Comparison of ENCODE assay signal across 11 mouse cellular contexts in genomic region chr10:82910198-82910597, GRCm38 (mm10). TPM values are rescaled to one million over a fixed set of nuclear protein-coding genes. Genes with fewer than 3 reads are reported as not detected.
DNase-seq lines count a peak whose midpoint lies in the region; ATAC-seq and TF ChIP-seq lines count a peak whose summit lies in the region.
"Had no signal": no experiment of that assay in that cellular context is flagged by ENCODE, and none has a peak within 500 bp of the region (broad histone marks: within the 10 kb centered on the region; RNA-seq: fewer than 3 reads in every experiment).

No protein-coding gene starts in this region.

- H3K4me3 ChIP-seq in liver, adult 2 months (ENCODE audit: insufficient read depth, low read depth, low read length): no peak overlapping the region
- H3K4me3 ChIP-seq in liver, embryonic 12.5 days: no peak overlapping the region
- H3K4me3 ChIP-seq in MEL (ENCODE audit: control insufficient read depth in 1 of 2, insufficient read depth in 1 of 2, low read depth in 2 of 2, low read length in 2 of 2): no peak overlapping the region
- H3K4me3 ChIP-seq in hindbrain, embryonic 14.5 days (replicated peaks; ENCODE audit: low read length): no peak overlapping the region
- H3K4me3 ChIP-seq: heart, embryonic 15.5 days had no signal

- TF ChIP-seq EP300 in MEL (IDR thresholded peaks at IDR 0.05; ENCODE audit: low read depth in 1 of 2, low read length in 2 of 2): no peak

- DNase-seq in CD4-positive, CD25-positive, alpha-beta regulatory T cell, adult 2 months (ENCODE audit: low read depth, low spot score): peak; percentile 65
- no peak for DNase-seq in liver, adult 2 months (ENCODE audit: extremely low read depth, low read depth, low spot score)
- DNase-seq in MEL (ENCODE audit: low read depth, low spot score): peak; percentile 35
- peak; percentile 17 to 28 for DNase-seq in kidney, postnatal 4 days
- no peak for DNase-seq in hindbrain, embryonic 14.5 days (ENCODE audit: low spot score)
- no peak for DNase-seq in left cerebral cortex, postnatal 10 days (ENCODE audit: extremely low spot score in 1 of 2, low spot score in 2 of 2)
- DNase-seq: cerebellum, adult 11 months had no signal

- intact Hi-C loops in left cerebral cortex, postnatal 10 days (cut with DNase I): loop anchor here (5.0 to 10.0 kb wide), 3 partner anchors 185 to 385 kb away; no protein-coding TSS in a partner anchor

- H3K79me2 ChIP-seq in liver, adult 2 months (ENCODE audit: control insufficient read depth, insufficient read depth, low read length): no peaks in the 10 kb centered on the region
- H3K79me2 ChIP-seq in MEL (ENCODE audit: control insufficient read depth, insufficient read depth, low read length, poor library complexity): no peaks in the 10 kb centered on the region

- no peaks in the 10 kb centered on the region for H3K36me3 ChIP-seq in liver, adult 2 months (ENCODE audit: control insufficient read depth, insufficient read depth, low read length)
- H3K36me3 ChIP-seq in liver, embryonic 12.5 days: no peaks in the 10 kb centered on the region
- H3K36me3 ChIP-seq in MEL (ENCODE audit: control insufficient read depth in 1 of 2, insufficient read depth in 2 of 2, low read length in 2 of 2): peaks cover 0 to 3% of the 10 kb centered on the region in 2 experiments; a peak in 2 of 4 replicates
- H3K36me3 ChIP-seq in hindbrain, embryonic 14.5 days (replicated peaks; ENCODE audit: control insufficient read depth, insufficient read depth): no peaks in the 10 kb centered on the region
- H3K36me3 ChIP-seq: heart, embryonic 15.5 days; neural tube, embryonic 15.5 days had no signal

- WGBS in liver, adult 2 months: 66% methylated on average over 3 of the region's 3 CpGs
- 59% methylated on average over 3 of the region's 3 CpGs for WGBS in liver, embryonic 12.5 days (ENCODE audit: insufficient replicate concordance)
- WGBS in hindbrain, embryonic 14.5 days: 74% methylated on average over 3 of the region's 3 CpGs

- H3K9ac ChIP-seq in liver, adult 2 months (ENCODE audit: low read depth, low read length): no peak overlapping the region
- no peak overlapping the region for H3K9ac ChIP-seq in liver, embryonic 12.5 days
- no peak overlapping the region for H3K9ac ChIP-seq in MEL (ENCODE audit: control insufficient read depth, low read depth, low read length, poor library complexity, severe bottlenecking)
- H3K9ac ChIP-seq in hindbrain, embryonic 14.5 days: no peak overlapping the region
- H3K9ac ChIP-seq: heart, embryonic 15.5 days; neural tube, embryonic 15.5 days had no signal

- TF ChIP-seq POLR2A in liver, adult 2 months (IDR thresholded peaks at IDR 0.05; ENCODE audit: extremely low read depth, insufficient read depth, low read length): no peak
- TF ChIP-seq POLR2A in MEL (IDR thresholded peaks at IDR 0.05; ENCODE audit: control insufficient read depth in 1 of 2, insufficient read depth in 1 of 2, low read depth in 1 of 2, low read length in 2 of 2, poor library complexity in 1 of 2): no peak

- H3K4me1 ChIP-seq in liver, adult 2 months (ENCODE audit: control insufficient read depth, insufficient read depth, low read length): no peaks in the 10 kb centered on the region
- peaks cover 24% of the 10 kb centered on the region for H3K4me1 ChIP-seq in liver, embryonic 12.5 days
- peaks cover 3 to 11% of the 10 kb centered on the region in 2 experiments; a peak in 3 of 4 replicates for H3K4me1 ChIP-seq in MEL (ENCODE audit: control insufficient read depth in 1 of 2, insufficient read depth in 2 of 2, low read length in 2 of 2)
- H3K4me1 ChIP-seq in hindbrain, embryonic 14.5 days (replicated peaks; ENCODE audit: control insufficient read depth, insufficient read depth, low read length): 0 out of 2 replicates have a peak, but pooled peaks cover 3% of the 10 kb centered on the region

- no peak overlapping the region for H3K4me2 ChIP-seq in liver, embryonic 12.5 days
- H3K4me2 ChIP-seq in hindbrain, embryonic 14.5 days (replicated peaks): no peak overlapping the region

- H3K27ac ChIP-seq in liver, adult 2 months (replicated peaks; ENCODE audit: insufficient read depth, low read depth, low read length): no peak overlapping the region
- no peak overlapping the region for H3K27ac ChIP-seq in liver, embryonic 12.5 days
- no peak overlapping the region for H3K27ac ChIP-seq in MEL (ENCODE audit: control insufficient read depth, low read depth, low read length)
- no peak overlapping the region for H3K27ac ChIP-seq in hindbrain, embryonic 14.5 days
- H3K27ac ChIP-seq: heart, embryonic 15.5 days; neural tube, embryonic 15.5 days had no signal

- no peak for ATAC-seq in CD4-positive, CD25-positive, alpha-beta regulatory T cell, adult 4 months
- no peak for ATAC-seq in liver, embryonic 12.5 days
- no peak for ATAC-seq in hindbrain, embryonic 14.5 days (ENCODE audit: low FRiP score)

- H3K27me3 ChIP-seq in liver, adult 2 months (ENCODE audit: control insufficient read depth, insufficient read depth, low read length): no peaks in the 10 kb centered on the region
- peaks cover 40% of the 10 kb centered on the region for H3K27me3 ChIP-seq in liver, embryonic 12.5 days (replicated peaks)
- peaks cover 0 to 2% of the 10 kb centered on the region in 2 experiments; a peak in 1 of 4 replicates for H3K27me3 ChIP-seq in MEL (ENCODE audit: control insufficient read depth in 1 of 2, insufficient read depth in 2 of 2, low read length in 2 of 2)
- H3K27me3 ChIP-seq in hindbrain, embryonic 14.5 days (ENCODE audit: control insufficient read depth, insufficient read depth, low read length): no peaks in the 10 kb centered on the region
- H3K27me3 ChIP-seq: heart, embryonic 15.5 days; neural tube, embryonic 15.5 days had no signal

- no peak for TF ChIP-seq RAD21 in MEL (IDR thresholded peaks at IDR 0.05; ENCODE audit: low read depth, low read length)

- TF ChIP-seq CTCF in liver, adult 2 months (IDR thresholded peaks at IDR 0.05; ENCODE audit: low read depth, low read length): peak; percentile 69
- peak; percentile 54 to 65 (median 54) for TF ChIP-seq CTCF in MEL (IDR thresholded peaks at IDR 0.05 in 2 of 3, conservative IDR thresholded peaks at IDR 0.05 in 1 of 3; ENCODE audit: control insufficient read depth in 1 of 3, insufficient read depth in 1 of 3, low read depth in 2 of 3, low read length in 3 of 3, poor library complexity in 1 of 3, severe bottlenecking in 1 of 3)

- H3K9me3 ChIP-seq in liver, embryonic 12.5 days (replicated peaks): no peaks in the 10 kb centered on the region
- no peaks in the 10 kb centered on the region for H3K9me3 ChIP-seq in MEL (replicated peaks; ENCODE audit: insufficient read depth, low read length)
- H3K9me3 ChIP-seq in hindbrain, embryonic 14.5 days (ENCODE audit: control insufficient read depth, low read length): no peaks in the 10 kb centered on the region
- H3K9me3 ChIP-seq: heart, embryonic 15.5 days; neural tube, embryonic 15.5 days had no signal

TF ChIP-seq in MEL, 35 proteins besides CTCF, POLR2A, EP300 and RAD21:
- 0 out of 2 replicates have a peak, but pooled peaks have one; percentile 36 for TF ChIP-seq SMC3 (IDR thresholded peaks at IDR 0.05; ENCODE audit: low read depth, low read length)
- no peak for TF ChIP-seq KAT2A (conservative IDR thresholded peaks at IDR 0.05; ENCODE audit: low read depth, low read length)

RNA-seq across cellular contexts. Expression of gene Eid3, which starts 43.8 kb away (rescaled TPM):
- under 1 TPM; 0.58 to 0.98 TPM for polyA plus RNA-seq in CD4-positive, CD25-positive, alpha-beta regulatory T cell, adult 4 months (2017; shearing (Covaris generic))
- 2.1 and 2.3 TPM in 2 replicates for total RNA-seq in liver, adult 2 months (2014; rRNA removed)
- 0.26 and 0.50 TPM in 2 replicates for polyA plus RNA-seq in liver, adult 2 months (2012; rRNA removed)
- 0.19 and 0.39 TPM in 2 replicates for polyA plus RNA-seq in liver, embryonic 12.5 days (2016; fragmentation: Nextera tagmentation; extraction: Ambion mirVana)
- total RNA-seq in MEL (2012; rRNA removed): 1.2 and 1.3 TPM in 2 replicates
- polyA plus RNA-seq in MEL (2012; ENCODE audit: insufficient read depth in 1 of 2, insufficient read length in 2 of 2, low read depth in 1 of 2, low replicate concordance in 2 of 2, missing spikeins in 1 of 2): 1 to 10 TPM in 1 of 2 experiments, not detected in 1; 1.2 TPM
- 0.88 TPM in 1 of 2 replicates, not detected in the other for polyA plus RNA-seq in hindbrain, embryonic 14.5 days (2014; fragmentation: Nextera tagmentation; extraction: Ambion mirVana)
- total RNA-seq in left cerebral cortex, postnatal 10 days (2021): 1 to 10 TPM; 1.8 to 2.1 TPM

Comparison
In these comparisons a context has a peak if more than half of its experiments do, and no peak if none do; other contexts are left out.
1. DNase-seq: peak in CD4-positive, CD25-positive, alpha-beta regulatory T cell, adult 2 months (single experiment), MEL (single experiment) and kidney, postnatal 4 days (2 of 2); none in liver, adult 2 months (single experiment), hindbrain, embryonic 14.5 days (single experiment) and left cerebral cortex, postnatal 10 days (0 of 2).